Mouse (Mus musculus): ENCODE measurements at regions not wholly inside any gene's neighbourhood (a gene's known extent, or its start where the extent isn't known, plus 50 kb on each side); places are given as distances from the start of the nearest gene placed in this dataset.

- Histone ChIP-seq H3K4me1 (ENCODE audit: insufficient read depth, low read depth, low read length) (no peaks in the 10 kb centered on the region), H3K27me3 (ENCODE audit: insufficient read depth, low read length) (no peaks in the 10 kb centered on the region), H3K4me3 (ENCODE audit: low read depth, low read length) (no peak overlapping the region), H3K36me3 (replicated peaks) (no peaks in the 10 kb centered on the region), H3K9me3 (replicated peaks) (peaks cover 32% of the 10 kb centered on the region)
- no peak for TF ChIP-seq TAL1 (conservative IDR thresholded peaks at IDR 0.05; ENCODE audit: low read depth, low read length)
- no peak for TF ChIP-seq GATA2 (IDR thresholded peaks at IDR 0.05; ENCODE audit: borderline replicate concordance, low read depth, low read length)
- no peak for TF ChIP-seq POLR2AphosphoS5 (IDR thresholded peaks at IDR 0.05; ENCODE audit: insufficient replicate concordance, low read depth, low read length)
- no peak for TF ChIP-seq GATA1 (IDR thresholded peaks at IDR 0.05; ENCODE audit: borderline replicate concordance, low read length)
- no peak for TF ChIP-seq CTCF (IDR thresholded peaks at IDR 0.05; ENCODE audit: low read depth, low read length)
- ATAC-seq (ENCODE audit: extremely low read depth, insufficient number of reproducible peaks, low FRiP score, poor library complexity, severe bottlenecking) (no peak), DNase-seq (ENCODE audit: low spot score) (no peak)
Measured at GRCm38 (mm10) chr17:68096982-68097381, 93.1 kb upstream of the Arhgap28 start.

DNA sequence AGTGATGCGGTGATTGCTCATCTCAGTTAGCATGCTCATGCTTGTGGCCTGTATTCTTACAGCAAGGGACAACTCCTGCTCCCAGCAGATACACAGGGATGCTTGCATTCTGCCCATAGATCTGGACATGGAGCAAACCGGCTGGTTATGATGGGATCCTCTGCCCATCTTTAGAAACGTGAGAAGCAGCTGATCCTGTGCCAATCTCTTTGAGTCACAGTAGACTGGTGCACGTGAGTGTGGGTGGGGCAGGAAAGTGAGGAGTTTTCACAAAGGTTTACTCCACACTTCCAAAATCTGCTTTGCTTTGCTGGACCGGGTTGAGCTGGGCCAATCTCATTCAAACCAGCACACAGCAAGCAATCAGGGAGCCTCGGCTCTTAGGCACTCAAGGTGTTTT, 93.5 kb upstream of the Arhgap28 start:
- Histone ChIP-seq H3K27me3 (ENCODE audit: insufficient read depth, low read length) (no peaks in the 10 kb centered on the region), H3K9me3 (replicated peaks) (peaks cover 32% of the 10 kb centered on the region), H3K4me3 (ENCODE audit: low read depth, low read length) (no peak overlapping the region), H3K36me3 (replicated peaks) (no peaks in the 10 kb centered on the region), H3K4me1 (ENCODE audit: insufficient read depth, low read depth, low read length) (no peaks in the 10 kb centered on the region)
- DNase-seq (ENCODE audit: low spot score): no peak
- ATAC-seq (ENCODE audit: extremely low read depth, insufficient number of reproducible peaks, low FRiP score, poor library complexity, severe bottlenecking): no peak
- TF ChIP-seq POLR2AphosphoS5 (IDR thresholded peaks at IDR 0.05; ENCODE audit: insufficient replicate concordance, low read depth, low read length) (no peak), CTCF (IDR thresholded peaks at IDR 0.05; ENCODE audit: low read depth, low read length) (no peak), GATA2 (IDR thresholded peaks at IDR 0.05; ENCODE audit: borderline replicate concordance, low read depth, low read length) (no peak), TAL1 (conservative IDR thresholded peaks at IDR 0.05; ENCODE audit: low read depth, low read length) (no peak), GATA1 (IDR thresholded peaks at IDR 0.05; ENCODE audit: borderline replicate concordance, low read length) (no peak)

DNA sequence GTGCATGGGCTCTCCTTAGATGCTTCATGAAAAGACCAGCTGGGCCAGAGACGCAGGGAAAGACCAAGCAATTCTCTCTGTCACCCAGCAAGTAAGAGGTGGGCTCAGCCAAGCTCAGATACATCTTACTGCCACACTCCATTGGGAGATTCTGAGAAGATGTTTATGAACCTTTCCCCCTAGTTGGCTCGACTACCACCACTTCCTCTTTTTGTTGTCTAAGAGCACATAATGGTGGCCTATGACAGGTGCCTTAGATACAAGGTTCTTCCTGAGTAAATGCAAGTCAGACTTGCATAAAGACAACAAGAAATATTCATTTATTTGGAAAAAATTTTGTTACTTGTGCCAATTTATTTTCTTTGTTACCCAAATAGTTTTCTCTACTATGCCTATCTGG, 96.2 kb upstream of the Arhgap28 start:
- TF ChIP-seq CTCF (IDR thresholded peaks at IDR 0.05; ENCODE audit: low read depth, low read length): no peak
- no peak for TF ChIP-seq GATA1 (IDR thresholded peaks at IDR 0.05; ENCODE audit: borderline replicate concordance, low read length)
- no peak for TF ChIP-seq POLR2AphosphoS5 (IDR thresholded peaks at IDR 0.05; ENCODE audit: insufficient replicate concordance, low read depth, low read length)
- no peak for TF ChIP-seq GATA2 (IDR thresholded peaks at IDR 0.05; ENCODE audit: borderline replicate concordance, low read depth, low read length)
- Histone ChIP-seq H3K27me3 (ENCODE audit: insufficient read depth, low read length) (no peaks in the 10 kb centered on the region), H3K4me3 (ENCODE audit: low read depth, low read length) (no peak overlapping the region), H3K9me3 (replicated peaks) (peaks cover 41% of the 10 kb centered on the region), H3K36me3 (replicated peaks) (no peaks in the 10 kb centered on the region), H3K4me1 (ENCODE audit: insufficient read depth, low read depth, low read length) (no peaks in the 10 kb centered on the region)
- ATAC-seq (ENCODE audit: extremely low read depth, insufficient number of reproducible peaks, low FRiP score, poor library complexity, severe bottlenecking) (no peak), DNase-seq (ENCODE audit: low spot score) (no peak)

- Histone ChIP-seq H3K4me1 (ENCODE audit: insufficient read depth, low read depth, low read length) (no peaks in the 10 kb centered on the region), H3K9me3 (replicated peaks) (peaks cover 37% of the 10 kb centered on the region), H3K27me3 (ENCODE audit: insufficient read depth, low read length) (no peaks in the 10 kb centered on the region), H3K4me3 (ENCODE audit: low read depth, low read length) (no peak overlapping the region), H3K36me3 (replicated peaks) (no peaks in the 10 kb centered on the region)
- ATAC-seq (ENCODE audit: extremely low read depth, insufficient number of reproducible peaks, low FRiP score, poor library complexity, severe bottlenecking) (no peak), DNase-seq (ENCODE audit: low spot score) (no peak)
- no peak for TF ChIP-seq GATA1 (IDR thresholded peaks at IDR 0.05; ENCODE audit: borderline replicate concordance, low read length)
- TF ChIP-seq TAL1 (conservative IDR thresholded peaks at IDR 0.05; ENCODE audit: low read depth, low read length): no peak
- TF ChIP-seq CTCF (IDR thresholded peaks at IDR 0.05; ENCODE audit: low read depth, low read length): no peak
- no peak for TF ChIP-seq POLR2AphosphoS5 (IDR thresholded peaks at IDR 0.05; ENCODE audit: insufficient replicate concordance, low read depth, low read length)
- no peak for TF ChIP-seq GATA2 (IDR thresholded peaks at IDR 0.05; ENCODE audit: borderline replicate concordance, low read depth, low read length)
Measured at GRCm38 (mm10) chr17:68103346-68103745, 99.4 kb upstream of the Arhgap28 start.

- no peak overlapping the region for H3K4me3 ChIP-seq (ENCODE audit: low read depth, low read length)
- DNase-seq (ENCODE audit: low spot score) (no peak), ATAC-seq (ENCODE audit: extremely low read depth, insufficient number of reproducible peaks, low FRiP score, poor library complexity, severe bottlenecking) (no peak)
- no peaks in the 10 kb centered on the region for H3K4me1 ChIP-seq (ENCODE audit: insufficient read depth, low read depth, low read length)
- TF ChIP-seq POLR2AphosphoS5 (IDR thresholded peaks at IDR 0.05; ENCODE audit: insufficient replicate concordance, low read depth, low read length) (no peak), TAL1 (conservative IDR thresholded peaks at IDR 0.05; ENCODE audit: low read depth, low read length) (no peak), GATA1 (IDR thresholded peaks at IDR 0.05; ENCODE audit: borderline replicate concordance, low read length) (no peak), GATA2 (IDR thresholded peaks at IDR 0.05; ENCODE audit: borderline replicate concordance, low read depth, low read length) (no peak), CTCF (IDR thresholded peaks at IDR 0.05; ENCODE audit: low read depth, low read length) (no peak)
- no peaks in the 10 kb centered on the region for H3K27me3 ChIP-seq (ENCODE audit: insufficient read depth, low read length)
- H3K9me3 ChIP-seq (replicated peaks): peaks cover 25% of the 10 kb centered on the region
- H3K36me3 ChIP-seq (replicated peaks): no peaks in the 10 kb centered on the region
Measured at GRCm38 (mm10) chr17:68106366-68106765, 102.4 kb upstream of the Arhgap28 start.

- ATAC-seq (ENCODE audit: extremely low read depth, insufficient number of reproducible peaks, low FRiP score, poor library complexity, severe bottlenecking): no peak
- H3K9me3 ChIP-seq (replicated peaks): peaks cover 21% of the 10 kb centered on the region
Measured at GRCm38 (mm10) chr17:68107875-68108274, 104.0 kb upstream of the Arhgap28 start.

More at GRCm38 (mm10) chr17:68107875-68108274, 104.0 kb upstream of the Arhgap28 start:
- H3K27me3 ChIP-seq (ENCODE audit: insufficient read depth, low read length): no peaks in the 10 kb centered on the region
- no peak for TF ChIP-seq CTCF (IDR thresholded peaks at IDR 0.05; ENCODE audit: low read depth, low read length)
- no peak for DNase-seq (ENCODE audit: low spot score)
- no peak overlapping the region for H3K4me3 ChIP-seq (ENCODE audit: low read depth, low read length)
- H3K36me3 ChIP-seq (replicated peaks): no peaks in the 10 kb centered on the region
- H3K4me1 ChIP-seq (ENCODE audit: insufficient read depth, low read depth, low read length): no peaks in the 10 kb centered on the region
